Mouse (Mus musculus) myocyte (in vitro differentiated cells): ENCODE measurements around the gene Mgll.

Experiments used
- E2F4 ChIP-seq: IDR thresholded peaks from one replicate; pipeline ENCODE4 v1.6.1; 2011; ENCODE audit warnings: mild to moderate bottlenecking, control low read depth, moderate library complexity; ENCODE audit not compliant: insufficient read depth
- MAX ChIP-seq: IDR thresholded peaks from one replicate; pipeline ENCODE4 v1.6.1; 2011; ENCODE audit warnings: low read depth, mild to moderate bottlenecking, control low read depth
- MYOD1 ChIP-seq, 3 experiments: IDR thresholded peaks; one replicate each; pipeline ENCODE4 v1.6.1; 2011; ENCODE audit warnings: control low read depth in 2 of 3, low read depth in 2 of 3, mild to moderate bottlenecking in 2 of 3, moderate library complexity in 1 of 3; ENCODE audit not compliant: insufficient read length in 2 of 3, control insufficient read depth in 1 of 3
- MYOG ChIP-seq, 3 experiments: IDR thresholded peaks; one replicate each; pipeline ENCODE4 v1.6.1; 2011; ENCODE audit warnings: control low read depth in 2 of 3, low read depth in 2 of 3, mild to moderate bottlenecking in 2 of 3; ENCODE audit not compliant: insufficient read length in 2 of 3, control insufficient read depth in 1 of 3, insufficient read depth in 1 of 3
- POLR2A ChIP-seq: IDR thresholded peaks from one replicate; pipeline ENCODE4 v1.6.1; 2011; ENCODE audit warnings: low read depth, mild to moderate bottlenecking, control low read depth, moderate library complexity; ENCODE audit not compliant: insufficient read length
- POLR2AphosphoS2 ChIP-seq: IDR thresholded peaks from one replicate; pipeline ENCODE4 v1.6.1; 2011; ENCODE audit warnings: low read depth, control low read depth; ENCODE audit not compliant: insufficient read length
- REST ChIP-seq: IDR thresholded peaks from one replicate; pipeline ENCODE4 v1.6.1; 2011; ENCODE audit warnings: mild to moderate bottlenecking, control low read depth, moderate library complexity; ENCODE audit not compliant: insufficient read depth, insufficient read length
- USF1 ChIP-seq: IDR thresholded peaks from one replicate; pipeline ENCODE4 v1.6.1; 2011; ENCODE audit warnings: low read depth, mild to moderate bottlenecking, control low read depth, moderate library complexity

GRCm38 (mm10) chr6:88737509-88737888, 13.3 kb downstream of the Mgll start:
- TF ChIP-seq POLR2A: no peak
- TF ChIP-seq MAX: no peak
- TF ChIP-seq MYOG (IDR thresholded peaks at IDR 0.05; ENCODE audit: control insufficient read depth in 1 of 3, insufficient read depth in 1 of 3, insufficient read length in 2 of 3, low read depth in 2 of 3): no peak
- TF ChIP-seq POLR2AphosphoS2: no peak
- TF ChIP-seq USF1: no peak
- TF ChIP-seq MYOD1 (IDR thresholded peaks at IDR 0.05; ENCODE audit: control insufficient read depth in 1 of 3, insufficient read length in 2 of 3, low read depth in 2 of 3): no peak
- TF ChIP-seq E2F4: no peak
- TF ChIP-seq REST: no peak
